8 mouse cellular contexts compared by ENCODE assay signal in the genomic region with DNA sequence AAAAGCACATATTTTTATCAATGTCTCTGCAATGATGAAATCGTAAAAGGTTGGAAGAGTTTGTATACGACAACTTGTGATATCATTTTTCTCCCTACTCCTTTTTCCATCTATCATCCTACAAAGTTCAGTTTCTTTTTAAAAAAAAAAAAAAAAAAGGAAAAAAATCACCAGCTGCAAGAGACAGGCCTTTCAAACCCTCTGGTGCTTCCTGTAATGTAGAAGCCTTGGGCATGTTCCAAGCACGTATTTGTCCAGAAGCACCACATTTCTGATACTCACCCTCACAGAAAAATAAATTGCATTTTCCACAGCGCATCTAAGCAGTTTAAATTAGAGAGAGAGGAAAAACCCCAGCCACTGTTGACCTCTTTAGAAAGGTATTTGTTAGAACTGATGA. TPM values are rescaled to one million over a fixed set of nuclear protein-coding genes. Genes with fewer than 3 reads are reported as not detected.
DNase-seq lines count a peak whose midpoint lies in the region; ATAC-seq and TF ChIP-seq lines count a peak whose summit lies in the region.

No protein-coding gene starts in this region.

- H3K9me3 ChIP-seq in hindbrain, embryonic 16.5 days (ENCODE audit: control insufficient read depth, low read length), result no peaks in the 10 kb centered on the region

- H3K36me3 ChIP-seq in hindbrain, embryonic 16.5 days (ENCODE audit: control insufficient read depth, insufficient read depth, low read length), result peaks cover 7% of the 10 kb centered on the region; the same call in 1 of the 2 replicates
- H3K36me3 ChIP-seq in myocyte (ENCODE audit: control insufficient read depth, insufficient read depth), result peaks cover 4% of the 10 kb centered on the region

- H3K27me3 ChIP-seq in hindbrain, embryonic 16.5 days (replicated peaks; ENCODE audit: control insufficient read depth, insufficient read depth, low read length), result no peaks in the 10 kb centered on the region
- H3K27me3 ChIP-seq in myocyte (ENCODE audit: control insufficient read depth, insufficient read depth, insufficient read length), result no peaks in the 10 kb centered on the region

- TF ChIP-seq POLR2A in brain, embryonic 14.5 days (IDR thresholded peaks at IDR 0.05; ENCODE audit: borderline replicate concordance, extremely low read depth, insufficient read depth, insufficient read length, poor library complexity, severe bottlenecking), result no peak
- no peak for TF ChIP-seq POLR2A in myocyte (IDR thresholded peaks at IDR 0.05; ENCODE audit: insufficient read length, low read depth)

- peak overlapping the region; percentile 70 for H3K4me2 ChIP-seq in hindbrain, embryonic 16.5 days (ENCODE audit: low read length)
- peak overlapping the region; percentile 85 for H3K4me2 ChIP-seq in myocyte (ENCODE audit: low read depth)

- no peak for DNase-seq in layer of hippocampus, adult 2 months (ENCODE audit: low spot score in 2 of 2)
- no peak for DNase-seq in layer of hippocampus, adult 9-11 months
- DNase-seq in brain, embryonic 14.5 days (ENCODE audit: low read depth), result peak; percentile 14
- no peak for DNase-seq in urinary bladder, postnatal 14 days (ENCODE audit: low spot score)
- no peak for DNase-seq in kidney, postnatal 14 days
- no peak for DNase-seq in layer of hippocampus, adult 18-20 months (ENCODE audit: low spot score in 2 of 2)

- H3ac ChIP-seq in myocyte (ENCODE audit: control insufficient read depth, insufficient read length), result peak overlapping the region; percentile 48

- peaks cover 59% of the 10 kb centered on the region for H3K79me2 ChIP-seq in myocyte (ENCODE audit: control insufficient read depth, insufficient read depth)

- peak overlapping the region; percentile 85 for H3K9ac ChIP-seq in hindbrain, embryonic 16.5 days (ENCODE audit: low read depth, low read length)

- peaks cover 10% of the 10 kb centered on the region for H3K4me1 ChIP-seq in hindbrain, embryonic 16.5 days (ENCODE audit: control insufficient read depth, insufficient read depth, low read depth, low read length)

- TF ChIP-seq CTCF in layer of hippocampus, adult 2 months (conservative IDR thresholded peaks at IDR 0.05), result no peak
- TF ChIP-seq CTCF in brain, embryonic 14.5 days (IDR thresholded peaks at IDR 0.05; ENCODE audit: borderline replicate concordance, extremely low read depth, insufficient read depth, insufficient read length), result no peak

- ATAC-seq in hindbrain, embryonic 16.5 days, result no peak

- 32% methylated on average over 4 of the region's 4 CpGs for WGBS in hindbrain, embryonic 16.5 days

- H3K4me3 ChIP-seq in layer of hippocampus, adult 2 months, result peak overlapping the region; percentile 79
- H3K4me3 ChIP-seq in hindbrain, embryonic 16.5 days (ENCODE audit: low read length), result peak overlapping the region; percentile 82
- peak overlapping the region; percentile 79 for H3K4me3 ChIP-seq in myocyte

- H3K27ac ChIP-seq in layer of hippocampus, adult 2 months, result peak overlapping the region; percentile 99
- no peak overlapping the region for H3K27ac ChIP-seq in hindbrain, embryonic 16.5 days (ENCODE audit: low read depth, low read length)

TF ChIP-seq in myocyte, 11 proteins besides CTCF, POLR2A, EP300 and RAD21:
- TF ChIP-seq REST (IDR thresholded peaks at IDR 0.05; ENCODE audit: insufficient read depth, insufficient read length), result no peak
- no peak for TF ChIP-seq POLR2AphosphoS2 (IDR thresholded peaks at IDR 0.05; ENCODE audit: insufficient read length, low read depth)
- no peak for TF ChIP-seq MYOD1 (IDR thresholded peaks at IDR 0.05; ENCODE audit: control insufficient read depth in 1 of 3, insufficient read length in 2 of 3, low read depth in 2 of 3)
- no peak for TF ChIP-seq MAX (IDR thresholded peaks at IDR 0.05; ENCODE audit: low read depth)

RNA-seq across cellular contexts. Expression of gene Cdc123, which starts 0.9 kb away (rescaled TPM):
- 100 to 1,000 TPM; 135 to 157 TPM for total RNA-seq in layer of hippocampus, adult 2 months (2021)
- polyA plus RNA-seq in brain, embryonic 14.5 days (2012; rRNA removed), result 151 and 186 TPM in 2 replicates
- 244 and 268 TPM in 2 replicates for polyA plus RNA-seq in hindbrain, embryonic 16.5 days (2015; fragmentation: Nextera tagmentation; extraction: Ambion mirVana)
- 102 TPM for polyA plus RNA-seq in myocyte (2012; fragmentation: generic; extraction: Trizol)
- 100 to 1,000 TPM; 133 to 149 TPM for total RNA-seq in layer of hippocampus, adult 18-20 months (2021)

RNA-seq across cellular contexts. Expression of gene Nudt5, which starts 1.0 kb away (rescaled TPM):
- 10 to 100 TPM; 22.6 to 23.6 TPM for total RNA-seq in layer of hippocampus, adult 2 months (2021)
- polyA plus RNA-seq in brain, embryonic 14.5 days (2012; rRNA removed), result 16.6 and 19.4 TPM in 2 replicates
- polyA plus RNA-seq in hindbrain, embryonic 16.5 days (2015; fragmentation: Nextera tagmentation; extraction: Ambion mirVana), result 26.4 and 26.6 TPM in 2 replicates
- 38.1 TPM for polyA plus RNA-seq in myocyte (2012; fragmentation: generic; extraction: Trizol)
- total RNA-seq in layer of hippocampus, adult 18-20 months (2021), result 10 to 100 TPM; 22.2 to 25.5 TPM

RNA-seq across cellular contexts. Expression of gene Gm13199, which starts 16.9 kb away (rescaled TPM):
- total RNA-seq in layer of hippocampus, adult 2 months (2021), result 1 to 10 TPM; 1.5 to 2.6 TPM
- 6.2 and 12.1 TPM in 2 replicates for polyA plus RNA-seq in brain, embryonic 14.5 days (2012; rRNA removed)
- polyA plus RNA-seq in hindbrain, embryonic 16.5 days (2015; fragmentation: Nextera tagmentation; extraction: Ambion mirVana), result 0.87 and 0.99 TPM in 2 replicates
- polyA plus RNA-seq in myocyte (2012; fragmentation: generic; extraction: Trizol), result 0.24 TPM
- total RNA-seq in layer of hippocampus, adult 18-20 months (2021), result under 1 TPM; 0.66 to 0.89 TPM

RNA-seq across cellular contexts. Expression of gene Sec61a2, which starts 49.4 kb away (rescaled TPM):
- total RNA-seq in layer of hippocampus, adult 2 months (2021), result 10 to 100 TPM; 98.7 to 99.1 TPM
- polyA plus RNA-seq in brain, embryonic 14.5 days (2012; rRNA removed), result 156 and 186 TPM in 2 replicates
- polyA plus RNA-seq in hindbrain, embryonic 16.5 days (2015; fragmentation: Nextera tagmentation; extraction: Ambion mirVana), result 121 and 122 TPM in 2 replicates
- 28.2 TPM for polyA plus RNA-seq in myocyte (2012; fragmentation: generic; extraction: Trizol)
- 10 to 100 TPM; 81.5 to 86.6 TPM for total RNA-seq in layer of hippocampus, adult 18-20 months (2021)
